Comparison of ENCODE assay signal across 9 mouse cellular contexts in genomic region chr11:54006901-54007300, GRCm38 (mm10). TPM values are rescaled to one million over a fixed set of nuclear protein-coding genes. Genes with fewer than 3 reads are reported as not detected.
A peak's percentile ranks its signal among the peaks of the same experiment; 100 is the strongest.
DNase-seq lines count a peak whose midpoint lies in the region; ATAC-seq and TF ChIP-seq lines count a peak whose summit lies in the region.
"Had no signal": no experiment of that assay in that cellular context is flagged by ENCODE, and none has a peak within 500 bp of the region (broad histone marks: within the 10 kb centered on the region; RNA-seq: fewer than 3 reads in every experiment).

No protein-coding gene starts in this region.

- peak; percentile 87 for DNase-seq in kidney, adult 18-20 months
- peak; percentile 83 for DNase-seq in cerebellum, adult 11-12 months
- peak; percentile 68 for DNase-seq in heart, adult 8-10 months (ENCODE audit: low spot score)
- DNase-seq in spleen, adult 12 weeks (ENCODE audit: low spot score): no peak
- DNase-seq in thymus, adult 2 months: no peak
- DNase-seq in B cell, adult 2 months: no peak

- H3K36me3 ChIP-seq in kidney, embryonic 16.5 days (ENCODE audit: insufficient read depth, low read length): no peaks in the 10 kb centered on the region
- peaks cover 83% of the 10 kb centered on the region for H3K36me3 ChIP-seq in liver, embryonic 12.5 days
- H3K36me3 ChIP-seq in thymus, adult 2 months (ENCODE audit: control insufficient read depth, insufficient read depth, low read length): no peaks in the 10 kb centered on the region

- no peak overlapping the region for H3K4me2 ChIP-seq in kidney, embryonic 16.5 days (replicated peaks; ENCODE audit: low read depth, low read length)
- peak overlapping the region; percentile 68 for H3K4me2 ChIP-seq in liver, embryonic 12.5 days

- no peak for TF ChIP-seq POLR2A in thymus, adult 2 months (IDR thresholded peaks at IDR 0.05; ENCODE audit: control insufficient read depth, extremely low read depth, insufficient read depth, low read length, poor library complexity)

- WGBS in kidney, embryonic 16.5 days: 55% methylated on average over 4 of the region's 4 CpGs
- WGBS in liver, embryonic 12.5 days (ENCODE audit: insufficient replicate concordance): 86% methylated on average over 4 of the region's 4 CpGs
- 94% methylated on average over 4 of the region's 4 CpGs for WGBS in thymus, adult 2 months

- no peak for TF ChIP-seq CTCF in thymus, adult 2 months (IDR thresholded peaks at IDR 0.05; ENCODE audit: borderline replicate concordance, control insufficient read depth, extremely low read depth, insufficient read depth, low read length, poor library complexity)

- H3K27ac ChIP-seq in kidney, embryonic 16.5 days (ENCODE audit: low read length): no peak overlapping the region
- peak overlapping the region; percentile 96 for H3K27ac ChIP-seq in liver, embryonic 12.5 days
- no peak overlapping the region for H3K27ac ChIP-seq in thymus, adult 2 months (ENCODE audit: control insufficient read depth, insufficient read depth, low read length)

- no peaks in the 10 kb centered on the region; the same call in 1 of the 2 replicates for H3K4me1 ChIP-seq in kidney, embryonic 16.5 days (ENCODE audit: insufficient read depth, low read length)
- peaks cover 78% of the 10 kb centered on the region for H3K4me1 ChIP-seq in liver, embryonic 12.5 days
- no peaks in the 10 kb centered on the region for H3K4me1 ChIP-seq in thymus, adult 2 months (replicated peaks; ENCODE audit: control insufficient read depth, insufficient read depth, low read length)

- no peak overlapping the region for H3K9ac ChIP-seq in kidney, embryonic 16.5 days (replicated peaks; ENCODE audit: low read length)
- peak overlapping the region; percentile 66 for H3K9ac ChIP-seq in liver, embryonic 12.5 days

- no peak for ATAC-seq in kidney, embryonic 16.5 days (ENCODE audit: low FRiP score, low TSS enrichment)
- no peak for ATAC-seq in liver, embryonic 12.5 days

- H3K9me3 ChIP-seq in kidney, embryonic 16.5 days (ENCODE audit: low read length): no peaks in the 10 kb centered on the region
- no peaks in the 10 kb centered on the region for H3K9me3 ChIP-seq in liver, embryonic 12.5 days (replicated peaks)

- no peak overlapping the region for H3K4me3 ChIP-seq in kidney, embryonic 16.5 days (ENCODE audit: low read length)
- peak overlapping the region; percentile 25; the same call in 1 of the 2 replicates for H3K4me3 ChIP-seq in liver, embryonic 12.5 days
- H3K4me3 ChIP-seq in thymus, adult 2 months (ENCODE audit: control insufficient read depth, insufficient read depth, low read length): no peak overlapping the region

- H3K27me3 ChIP-seq in kidney, embryonic 16.5 days (ENCODE audit: insufficient read depth, low read length): no peaks in the 10 kb centered on the region
- H3K27me3 ChIP-seq in liver, embryonic 12.5 days (replicated peaks): no peaks in the 10 kb centered on the region
- H3K27me3 ChIP-seq in thymus, adult 2 months (ENCODE audit: control insufficient read depth, insufficient read depth, low read length): no peaks in the 10 kb centered on the region

RNA-seq across cellular contexts. Expression of gene Slc22a4, which starts 21.0 kb away (rescaled TPM):
- 1.00 and 1.2 TPM in 2 replicates for polyA plus RNA-seq in kidney, embryonic 16.5 days (2015; fragmentation: Nextera tagmentation; extraction: Ambion mirVana)
- total RNA-seq in heart, adult 8-10 months (2022): 1 to 10 TPM; 4.8 to 7.1 (median 5.4) TPM
- 39.5 and 42.0 TPM in 2 replicates for polyA plus RNA-seq in liver, embryonic 12.5 days (2016; fragmentation: Nextera tagmentation; extraction: Ambion mirVana)
- 1.2 and 1.6 TPM in 2 replicates for polyA plus RNA-seq in thymus, adult 2 months (2012; rRNA removed)
- total RNA-seq: CH12.LX had no signal

RNA-seq across cellular contexts. Expression of gene Slc22a21, which starts 26.8 kb away (rescaled TPM):
- polyA plus RNA-seq in kidney, embryonic 16.5 days (2015; fragmentation: Nextera tagmentation; extraction: Ambion mirVana): 4.2 and 5.4 TPM in 2 replicates
- total RNA-seq in heart, adult 8-10 months (2022): 1 to 10 TPM; 1.8 to 2.0 (median 1.9) TPM
- polyA plus RNA-seq in liver, embryonic 12.5 days (2016; fragmentation: Nextera tagmentation; extraction: Ambion mirVana): 1.4 and 1.7 TPM in 2 replicates
- polyA plus RNA-seq in thymus, adult 2 months (2012; rRNA removed): 0.87 and 1.3 TPM in 2 replicates
- total RNA-seq: CH12.LX had no signal

Comparison
In these comparisons a context has a peak if more than half of its experiments do, and no peak if none do; other contexts are left out.
1. DNase-seq: peak in kidney, adult 18-20 months (single experiment), cerebellum, adult 11-12 months (single experiment) and heart, adult 8-10 months (single experiment); none in spleen, adult 12 weeks (single experiment), thymus, adult 2 months (single experiment) and B cell, adult 2 months (0 of 2).
2. RNA of gene Slc22a4, which starts 21.0 kb away (polyA plus RNA-seq): 39.5 to 42.0 TPM in liver, embryonic 12.5 days; 1.2 to 1.6 TPM in thymus, adult 2 months and 1.00 to 1.2 TPM in kidney, embryonic 16.5 days; every median in the first group is over 10 times any median in the second.